Comparison of ENCODE assay signal across 9 mouse cellular contexts in the genomic region with DNA sequence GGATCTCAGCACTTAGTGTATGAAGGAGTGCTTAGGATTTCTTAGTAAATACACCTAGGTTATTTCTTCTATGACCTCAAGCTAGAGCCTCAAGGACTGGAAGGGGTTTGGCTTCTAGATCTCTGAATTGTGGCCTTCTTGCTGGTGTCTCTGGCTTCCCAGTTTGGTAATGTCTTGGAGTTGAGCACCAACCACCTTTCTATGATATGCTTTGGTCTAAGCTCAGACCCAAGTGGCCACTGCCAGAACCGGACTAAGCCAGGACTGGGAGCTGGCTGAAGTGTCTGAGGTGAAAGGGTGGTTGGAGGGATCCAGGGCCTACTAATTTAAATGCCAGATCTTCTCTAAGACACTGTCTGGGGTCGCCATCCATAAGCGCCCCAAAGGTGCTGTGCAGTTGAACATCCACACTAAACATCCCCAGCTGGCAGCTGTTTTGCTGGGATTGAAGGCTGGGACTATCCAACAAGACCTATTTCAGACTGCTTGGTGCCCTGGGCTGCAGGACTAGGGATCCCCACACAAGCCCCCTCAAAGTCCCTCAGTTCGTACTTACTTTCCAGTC. TPM values are rescaled to one million over a fixed set of nuclear protein-coding genes. Genes with fewer than 3 reads are reported as not detected.
DNase-seq lines count a peak whose midpoint lies in the region; ATAC-seq and TF ChIP-seq lines count a peak whose summit lies in the region.
"Had no signal": no experiment of that assay in that cellular context is flagged by ENCODE, and none has a peak within 500 bp of the region (broad histone marks: within the 10 kb centered on the region; RNA-seq: fewer than 3 reads in every experiment).

No protein-coding gene starts in this region.

- H3K27ac ChIP-seq in gastrocnemius, adult 2 months, result peak overlapping the region; percentile 99
- H3K27ac ChIP-seq in forebrain, embryonic 13.5 days, result no peak overlapping the region
- no peak overlapping the region for H3K27ac ChIP-seq in kidney, embryonic 14.5 days (ENCODE audit: low read depth, low read length)
- no peak overlapping the region for H3K27ac ChIP-seq in neural tube, embryonic 12.5 days
- H3K27ac ChIP-seq: left cerebral cortex, adult 2 months had no signal

- no peaks in the 10 kb centered on the region for H3K9me3 ChIP-seq in forebrain, embryonic 13.5 days (replicated peaks)
- H3K9me3 ChIP-seq in kidney, embryonic 14.5 days (ENCODE audit: control insufficient read depth, low read length), result no peaks in the 10 kb centered on the region
- no peaks in the 10 kb centered on the region for H3K9me3 ChIP-seq in neural tube, embryonic 12.5 days

- H3K4me3 ChIP-seq in gastrocnemius, adult 2 months, result peak overlapping the region; percentile 76; the same call in 1 of the 2 replicates
- H3K4me3 ChIP-seq in forebrain, embryonic 13.5 days, result no peak overlapping the region
- H3K4me3 ChIP-seq in kidney, embryonic 14.5 days (ENCODE audit: low read length), result peak overlapping the region; percentile 99; the same call in 1 of the 2 replicates
- 0 out of 2 replicates have a peak overlapping the region, but pooled peaks have one; percentile 44 for H3K4me3 ChIP-seq in neural tube, embryonic 12.5 days
- H3K4me3 ChIP-seq: left cerebral cortex, adult 2 months had no signal

- DNase-seq in gastrocnemius, adult 2 months, result no peak
- DNase-seq in gastrocnemius, adult 8-10 months (ENCODE audit: low spot score in 2 of 2), result no peak
- DNase-seq in right cerebral cortex, postnatal 4 days, result no peak
- no peak for DNase-seq in gastrocnemius, postnatal 14 days
- DNase-seq in layer of hippocampus, adult 9-10 months (ENCODE audit: low spot score), result no peak

- peak overlapping the region; percentile 92 for H3K4me2 ChIP-seq in forebrain, embryonic 13.5 days
- H3K4me2 ChIP-seq in kidney, embryonic 14.5 days (replicated peaks; ENCODE audit: low read depth, low read length), result peak overlapping the region; percentile 75
- H3K4me2 ChIP-seq in neural tube, embryonic 12.5 days (replicated peaks), result peak overlapping the region; percentile 94

- H3K4me1 ChIP-seq in forebrain, embryonic 13.5 days, result peaks cover 53% of the 10 kb centered on the region
- peaks cover 13% of the 10 kb centered on the region for H3K4me1 ChIP-seq in kidney, embryonic 14.5 days (ENCODE audit: control insufficient read depth, insufficient read depth, low read length)
- peaks cover 45% of the 10 kb centered on the region for H3K4me1 ChIP-seq in neural tube, embryonic 12.5 days

- no peaks in the 10 kb centered on the region for H3K36me3 ChIP-seq in forebrain, embryonic 13.5 days (ENCODE audit: poor library complexity, severe bottlenecking)
- H3K36me3 ChIP-seq in kidney, embryonic 14.5 days (ENCODE audit: control insufficient read depth, insufficient read depth, low read length), result no peaks in the 10 kb centered on the region
- H3K36me3 ChIP-seq in neural tube, embryonic 12.5 days, result no peaks in the 10 kb centered on the region

- H3K9ac ChIP-seq in forebrain, embryonic 13.5 days, result no peak overlapping the region
- H3K9ac ChIP-seq in kidney, embryonic 14.5 days (ENCODE audit: low read depth, low read length), result peak overlapping the region; percentile 28; the same call in 1 of the 2 replicates
- peak overlapping the region; percentile 35; the same call in 1 of the 2 replicates for H3K9ac ChIP-seq in neural tube, embryonic 12.5 days

- intact Hi-C loops in gastrocnemius, adult 2 months (cut with DNase I), result no loop called here
- intact Hi-C loops in gastrocnemius, postnatal 14 days (cut with DNase I; ENCODE audit: low total_unique reads), result no loop called here

- WGBS in forebrain, embryonic 13.5 days, result 35% methylated on average over 4 of the region's 4 CpGs
- 54% methylated on average over 4 of the region's 4 CpGs for WGBS in kidney, embryonic 14.5 days
- 29% methylated on average over 4 of the region's 4 CpGs for WGBS in neural tube, embryonic 12.5 days

- no peak for ATAC-seq in forebrain, embryonic 13.5 days
- ATAC-seq in kidney, embryonic 14.5 days (ENCODE audit: low FRiP score, low TSS enrichment), result no peak
- ATAC-seq in neural tube, embryonic 12.5 days (ENCODE audit: low FRiP score, low read depth), result no peak

- peaks cover 90% of the 10 kb centered on the region for H3K27me3 ChIP-seq in forebrain, embryonic 13.5 days
- no peaks in the 10 kb centered on the region for H3K27me3 ChIP-seq in kidney, embryonic 14.5 days (ENCODE audit: control insufficient read depth, insufficient read depth, low read length)
- H3K27me3 ChIP-seq in neural tube, embryonic 12.5 days (replicated peaks), result no peaks in the 10 kb centered on the region

- TF ChIP-seq CTCF in gastrocnemius, adult 2 months (IDR thresholded peaks at IDR 0.05), result no peak

RNA-seq across cellular contexts. Expression of a gene that starts 3.0 kb away (rescaled TPM):
- total RNA-seq in gastrocnemius, adult 2 months (2021), result 10 to 100 TPM in 1 of 2 experiments, 1 to 10 TPM in 1; 8.1 to 10.7 TPM
- 10 to 100 TPM in 2 of 4 experiments, 1 to 10 TPM in 2; 5.8 to 17.2 (median 10.4) TPM for total RNA-seq in gastrocnemius, adult 8-10 months (2022)
- polyA plus RNA-seq in forebrain, embryonic 13.5 days (2015; fragmentation: Nextera tagmentation; extraction: Ambion mirVana), result 6.1 and 7.7 TPM in 2 replicates
- 26.7 and 44.3 TPM in 2 replicates for polyA plus RNA-seq in kidney, embryonic 14.5 days (2014; fragmentation: Nextera tagmentation; extraction: Ambion mirVana)
- 44.1 and 44.4 TPM in 2 replicates for polyA plus RNA-seq in neural tube, embryonic 12.5 days (2016; fragmentation: Nextera tagmentation; extraction: Ambion mirVana)
- total RNA-seq in gastrocnemius, postnatal 14 days (2021), result 1 to 10 TPM; 7.2 to 9.7 TPM

RNA-seq across cellular contexts. Expression of a gene that starts 27.1 kb away (rescaled TPM):
- total RNA-seq in gastrocnemius, adult 2 months (2021), result 1 to 10 TPM; 2.6 to 2.9 TPM
- 1 to 10 TPM; 2.2 to 3.2 (median 2.6) TPM for total RNA-seq in gastrocnemius, adult 8-10 months (2022)
- not detected in 2 replicates for polyA plus RNA-seq in forebrain, embryonic 13.5 days (2015; fragmentation: Nextera tagmentation; extraction: Ambion mirVana)
- 0.29 and 0.53 TPM in 2 replicates for polyA plus RNA-seq in kidney, embryonic 14.5 days (2014; fragmentation: Nextera tagmentation; extraction: Ambion mirVana)
- 0.33 and 0.40 TPM in 2 replicates for polyA plus RNA-seq in neural tube, embryonic 12.5 days (2016; fragmentation: Nextera tagmentation; extraction: Ambion mirVana)
- 1 to 10 TPM; 1.6 to 1.7 TPM for total RNA-seq in gastrocnemius, postnatal 14 days (2021)
